Mouse (Mus musculus): ENCODE results near the gene Aldh3a2. TPM values are rescaled to one million over a fixed set of nuclear protein-coding genes. Genes with fewer than 3 reads are reported as not detected.
"Not testable (repeated sequence)": the region's sequence is repeated elsewhere in the genome, so short reads cannot be mapped to it uniquely, and the experiment has no call there.

The Aldh3a2 gene
- polyA plus RNA-seq, 2 experiments: 22.9 to 30.2 TPM

GRCm38 (mm10) chr11:61193392-61193791, 73.9 kb downstream of the Aldh3a2 start:
- no peak overlapping the region for H3K9ac ChIP-seq (replicated peaks)
- H3K27ac ChIP-seq: no peak overlapping the region
- no peaks in the 10 kb centered on the region for H3K36me3 ChIP-seq (replicated peaks; ENCODE audit: control insufficient read depth, insufficient read depth, low read depth)
- peak; percentile 31 to 49 (median 44) for DNase-seq (ENCODE audit: low read depth in 3 of 3, low spot score in 3 of 3)
- no peak for TF ChIP-seq EP300 (IDR thresholded peaks at IDR 0.05; ENCODE audit: low read depth)
- peak; percentile 96 for TF ChIP-seq CTCF (IDR thresholded peaks at IDR 0.05; ENCODE audit: low read depth)
- WGBS (ENCODE audit: insufficient replicate concordance): 3% methylated on average over 9 of the region's 9 CpGs
- peaks cover 7% of the 10 kb centered on the region; the same call in 1 of the 2 replicates for H3K27me3 ChIP-seq (ENCODE audit: control insufficient read depth, insufficient read depth, low read length)
- no peaks in the 10 kb centered on the region for H3K4me1 ChIP-seq (replicated peaks; ENCODE audit: control insufficient read depth in 2 of 2, insufficient read depth in 2 of 2, low read length in 1 of 2)
- H3K9me3 ChIP-seq (ENCODE audit: control insufficient read depth, low read length): no peaks in the 10 kb centered on the region
- H3K4me3 ChIP-seq (ENCODE audit: insufficient read depth in 1 of 2, low read depth in 2 of 2, low read length in 2 of 2): no peak overlapping the region
- ATAC-seq (ENCODE audit: insufficient read depth): no peak
- no peak overlapping the region for H3K4me2 ChIP-seq (ENCODE audit: low read depth)

GRCm38 (mm10) chr11:61192779-61193178, 74.5 kb downstream of the Aldh3a2 start:
- H3K9ac ChIP-seq (replicated peaks): no peak overlapping the region
- H3K9me3 ChIP-seq (ENCODE audit: control insufficient read depth, low read length): no peaks in the 10 kb centered on the region
- TF ChIP-seq CTCF (IDR thresholded peaks at IDR 0.05; ENCODE audit: low read depth) (no peak), EP300 (IDR thresholded peaks at IDR 0.05; ENCODE audit: low read depth) (no peak)
- ATAC-seq (ENCODE audit: insufficient read depth): no peak
- 69% methylated on average over 2 of the region's 2 CpGs for WGBS (ENCODE audit: insufficient replicate concordance)
- H3K27ac ChIP-seq: no peak overlapping the region
- H3K36me3 ChIP-seq (replicated peaks; ENCODE audit: control insufficient read depth, insufficient read depth, low read depth): no peaks in the 10 kb centered on the region
- peaks cover 7% of the 10 kb centered on the region; the same call in 1 of the 2 replicates for H3K27me3 ChIP-seq (ENCODE audit: control insufficient read depth, insufficient read depth, low read length)
- no peak overlapping the region for H3K4me2 ChIP-seq (ENCODE audit: low read depth)
- no peak for DNase-seq (ENCODE audit: low read depth in 3 of 3, low spot score in 3 of 3)
- no peak overlapping the region for H3K4me3 ChIP-seq (ENCODE audit: insufficient read depth in 1 of 2, low read depth in 2 of 2, low read length in 2 of 2)
- no peaks in the 10 kb centered on the region for H3K4me1 ChIP-seq (replicated peaks; ENCODE audit: control insufficient read depth in 2 of 2, insufficient read depth in 2 of 2, low read length in 1 of 2)

- H3K4me3 ChIP-seq (ENCODE audit: insufficient read depth in 1 of 2, low read depth in 2 of 2, low read length in 2 of 2); H3K9me3 ChIP-seq (ENCODE audit: control insufficient read depth, low read length); H3K27me3 ChIP-seq (ENCODE audit: control insufficient read depth, insufficient read depth, low read length); ATAC-seq (ENCODE audit: insufficient read depth); H3K9ac ChIP-seq (replicated peaks); H3K4me2 ChIP-seq (ENCODE audit: low read depth); H3K27ac ChIP-seq; DNase-seq (ENCODE audit: low read depth in 3 of 3, low spot score in 3 of 3); H3K36me3 ChIP-seq (replicated peaks; ENCODE audit: control insufficient read depth, insufficient read depth, low read depth); H3K4me1 ChIP-seq (replicated peaks; ENCODE audit: control insufficient read depth in 2 of 2, insufficient read depth in 2 of 2, low read length in 1 of 2): not testable (repeated sequence)
- 80% methylated on average over 7 of the region's 10 CpGs for WGBS (ENCODE audit: insufficient replicate concordance)
Measured at GRCm38 (mm10) chr11:61192123-61192522, 75.1 kb downstream of the Aldh3a2 start.

GRCm38 (mm10) chr11:61190776-61191175, 76.5 kb downstream of the Aldh3a2 start:
- Histone ChIP-seq H3K27ac (no peak overlapping the region), H3K9ac (replicated peaks) (no peak overlapping the region), H3K27me3 (ENCODE audit: control insufficient read depth, insufficient read depth, low read length) (peaks cover 7% of the 10 kb centered on the region; the same call in 1 of the 2 replicates), H3K4me3 (ENCODE audit: insufficient read depth in 1 of 2, low read depth in 2 of 2, low read length in 2 of 2) (no peak overlapping the region), H3K36me3 (replicated peaks; ENCODE audit: control insufficient read depth, insufficient read depth, low read depth) (no peaks in the 10 kb centered on the region), H3K9me3 (ENCODE audit: control insufficient read depth, low read length) (no peaks in the 10 kb centered on the region), H3K4me1 (replicated peaks; ENCODE audit: control insufficient read depth in 2 of 2, insufficient read depth in 2 of 2, low read length in 1 of 2) (no peaks in the 10 kb centered on the region), H3K4me2 (ENCODE audit: low read depth) (no peak overlapping the region)
- ATAC-seq (ENCODE audit: insufficient read depth) (no peak), DNase-seq (ENCODE audit: low read depth in 3 of 3, low spot score in 3 of 3) (no peak)
- WGBS (ENCODE audit: insufficient replicate concordance): 51% methylated on average over 2 of the region's 2 CpGs
- TF ChIP-seq CTCF (IDR thresholded peaks at IDR 0.05; ENCODE audit: low read depth) (no peak), EP300 (IDR thresholded peaks at IDR 0.05; ENCODE audit: low read depth) (no peak)

- Histone ChIP-seq H3K9ac (replicated peaks) (no peak overlapping the region), H3K4me2 (ENCODE audit: low read depth) (no peak overlapping the region), H3K9me3 (ENCODE audit: control insufficient read depth, low read length) (no peaks in the 10 kb centered on the region), H3K27ac (no peak overlapping the region), H3K36me3 (replicated peaks; ENCODE audit: control insufficient read depth, insufficient read depth, low read depth) (no peaks in the 10 kb centered on the region), H3K27me3 (ENCODE audit: control insufficient read depth, insufficient read depth, low read length) (no peaks in the 10 kb centered on the region), H3K4me1 (replicated peaks; ENCODE audit: control insufficient read depth in 2 of 2, insufficient read depth in 2 of 2, low read length in 1 of 2) (no peaks in the 10 kb centered on the region), H3K4me3 (ENCODE audit: insufficient read depth in 1 of 2, low read depth in 2 of 2, low read length in 2 of 2) (no peak overlapping the region)
- WGBS (ENCODE audit: insufficient replicate concordance): 46% methylated on average over 1 of the region's 1 CpGs
- TF ChIP-seq EP300 (IDR thresholded peaks at IDR 0.05; ENCODE audit: low read depth) (no peak), CTCF (IDR thresholded peaks at IDR 0.05; ENCODE audit: low read depth) (no peak)
- DNase-seq (ENCODE audit: low read depth in 3 of 3, low spot score in 3 of 3) (no peak), ATAC-seq (ENCODE audit: insufficient read depth) (no peak)
Measured at GRCm38 (mm10) chr11:61183820-61184219, 83.4 kb downstream of the Aldh3a2 start.

Measured in liver, embryonic 14.5 days (tissue).